Mouse (Mus musculus): ENCODE data around the gene Maneal.

The Maneal gene

DNA sequence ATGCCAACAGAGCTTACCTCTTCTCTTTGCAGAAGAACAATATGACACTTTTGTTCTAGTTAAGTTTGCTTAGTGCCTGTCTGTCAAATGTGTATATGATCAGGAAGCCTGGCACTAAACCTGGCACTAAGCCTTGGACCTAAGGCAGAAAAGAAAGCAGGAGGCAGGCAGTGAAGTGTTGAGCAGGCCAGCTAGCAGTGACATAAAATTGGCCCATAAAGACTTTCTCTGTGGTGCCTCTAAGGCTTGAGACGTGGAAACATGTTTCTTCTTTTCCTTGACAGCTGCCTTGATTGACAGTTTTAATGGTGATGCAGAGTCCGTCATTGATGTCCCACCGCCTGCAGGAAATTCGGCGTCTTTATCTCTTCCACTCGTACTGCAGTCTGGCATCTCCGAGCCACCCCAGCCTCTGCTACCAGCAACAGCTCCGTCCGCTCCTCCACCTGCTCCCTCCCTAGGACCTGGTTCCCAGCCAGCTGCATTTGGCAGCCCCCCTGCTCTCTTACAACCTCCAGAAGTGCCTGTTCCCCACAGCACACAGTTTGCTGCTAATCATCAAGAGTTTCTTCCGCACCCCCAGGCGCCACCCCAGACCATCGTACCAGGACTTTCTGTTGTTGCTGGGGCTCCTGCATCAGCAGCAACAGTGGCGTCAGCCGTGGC, 23.8 kb downstream of the Maneal start:
- Histone ChIP-seq H3K4me3 (replicated peaks; ENCODE audit: low read length) (no peak overlapping the region), H3K36me3 (ENCODE audit: insufficient read depth, low read length) (peaks cover 74% of the 10 kb centered on the region), H3K4me1 (replicated peaks; ENCODE audit: low read depth, low read length) (peaks cover 23% of the 10 kb centered on the region), H3K9me3 (ENCODE audit: low read length) (no peaks in the 10 kb centered on the region), H3K27me3 (ENCODE audit: insufficient read depth, low read length) (no peaks in the 10 kb centered on the region)
- TF ChIP-seq CTCF (conservative IDR thresholded peaks at IDR 0.05; ENCODE audit: low read length) (no peak), POU5F1 (IDR thresholded peaks at IDR 0.05; ENCODE audit: borderline replicate concordance, low read length) (no peak), NANOG (IDR thresholded peaks at IDR 0.05; ENCODE audit: borderline replicate concordance, low read length) (no peak)

DNA sequence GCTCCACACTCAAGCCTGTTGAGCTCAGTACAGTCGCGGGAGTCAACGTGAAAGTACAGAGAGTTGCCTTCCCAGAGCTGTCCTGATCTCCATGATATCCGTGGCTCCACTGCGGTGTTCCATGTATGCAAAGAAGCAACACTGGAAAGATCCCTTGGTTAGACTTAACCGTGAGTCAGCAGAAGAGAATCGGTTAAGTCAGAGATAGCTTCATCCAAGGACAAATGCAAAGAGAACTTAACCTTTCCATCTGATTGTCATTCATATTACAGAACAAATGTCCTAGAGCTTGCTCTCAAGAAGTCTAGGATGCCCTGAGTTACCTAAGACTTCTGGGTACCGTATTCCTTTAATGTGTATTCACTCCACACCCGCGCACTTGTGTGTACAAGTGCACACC, 29.2 kb downstream of the Maneal start:
- TF ChIP-seq POU5F1 (IDR thresholded peaks at IDR 0.05; ENCODE audit: borderline replicate concordance, low read length) (no peak), NANOG (IDR thresholded peaks at IDR 0.05; ENCODE audit: borderline replicate concordance, low read length) (no peak), CTCF (conservative IDR thresholded peaks at IDR 0.05; ENCODE audit: low read length) (no peak)
- H3K36me3 ChIP-seq (ENCODE audit: insufficient read depth, low read length): peaks cover 53% of the 10 kb centered on the region
- H3K27me3 ChIP-seq (ENCODE audit: insufficient read depth, low read length): no peaks in the 10 kb centered on the region
- no peak overlapping the region for H3K4me3 ChIP-seq (replicated peaks; ENCODE audit: low read length)
- peaks cover 57% of the 10 kb centered on the region for H3K4me1 ChIP-seq (replicated peaks; ENCODE audit: low read depth, low read length)
- no peaks in the 10 kb centered on the region for H3K9me3 ChIP-seq (ENCODE audit: low read length)

DNA sequence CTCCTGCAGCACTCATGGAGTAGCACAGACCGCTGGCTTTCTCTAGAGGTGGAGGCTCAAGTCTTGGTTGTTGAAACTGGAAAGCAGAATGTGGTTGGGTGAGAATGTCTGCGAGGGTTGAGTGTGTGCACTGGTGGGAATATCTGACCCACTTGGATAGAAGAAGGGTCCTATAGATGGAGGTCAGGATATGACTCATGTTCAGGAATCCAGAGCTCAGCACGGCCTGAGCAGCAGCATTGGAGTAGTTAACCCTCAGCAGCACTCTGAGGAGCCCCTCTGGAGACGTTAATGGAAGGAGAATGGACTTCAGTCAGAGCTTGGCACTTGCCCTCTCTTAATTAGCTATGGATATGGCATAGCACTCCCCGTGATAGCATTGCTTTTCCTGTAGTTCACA, 32.3 kb downstream of the Maneal start:
- no peak overlapping the region for H3K4me3 ChIP-seq (replicated peaks; ENCODE audit: low read length)
- peaks cover 78% of the 10 kb centered on the region for H3K4me1 ChIP-seq (replicated peaks; ENCODE audit: low read depth, low read length)
- no peaks in the 10 kb centered on the region for H3K27me3 ChIP-seq (ENCODE audit: insufficient read depth, low read length)
- H3K9me3 ChIP-seq (ENCODE audit: low read length): no peaks in the 10 kb centered on the region
- no peak for TF ChIP-seq POU5F1 (IDR thresholded peaks at IDR 0.05; ENCODE audit: borderline replicate concordance, low read length)
- TF ChIP-seq CTCF (conservative IDR thresholded peaks at IDR 0.05; ENCODE audit: low read length): no peak
- TF ChIP-seq NANOG (IDR thresholded peaks at IDR 0.05; ENCODE audit: borderline replicate concordance, low read length): no peak
- peaks cover 38% of the 10 kb centered on the region for H3K36me3 ChIP-seq (ENCODE audit: insufficient read depth, low read length)

DNA sequence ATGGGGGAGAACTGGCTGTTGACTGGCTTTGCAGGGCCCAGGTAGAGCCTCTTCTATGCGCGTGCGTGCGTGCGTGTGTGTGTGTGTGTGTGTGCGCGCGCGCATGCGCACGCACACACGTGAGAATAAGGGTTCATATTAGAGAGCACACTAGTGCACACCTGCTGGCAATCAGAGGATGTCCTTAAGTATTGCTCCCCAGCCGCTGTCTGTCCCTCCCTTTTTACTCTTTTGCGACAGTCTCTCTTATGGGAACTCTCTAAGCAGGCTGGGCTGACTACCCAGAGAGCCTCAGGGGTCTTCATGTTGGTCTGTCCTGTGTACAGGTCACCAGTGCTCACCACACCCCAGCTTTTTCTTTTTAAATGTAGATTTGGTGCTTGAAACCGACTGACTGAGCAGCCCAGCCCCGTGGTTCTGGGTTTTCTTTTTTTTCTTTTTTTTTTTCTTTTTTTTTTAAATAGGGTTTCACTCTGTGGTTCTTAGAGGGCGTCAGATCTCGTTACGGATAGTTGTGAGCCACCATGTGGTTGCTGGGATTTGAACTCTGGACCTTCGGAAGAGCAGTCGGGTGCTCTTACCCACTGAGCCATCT, 36.5 kb downstream of the Maneal start:
- H3K27me3 ChIP-seq (ENCODE audit: insufficient read depth, low read length): no peaks in the 10 kb centered on the region
- peaks cover 63% of the 10 kb centered on the region for H3K4me1 ChIP-seq (replicated peaks; ENCODE audit: low read depth, low read length)
- H3K36me3 ChIP-seq (ENCODE audit: insufficient read depth, low read length): peaks cover 65% of the 10 kb centered on the region
- TF ChIP-seq POU5F1 (IDR thresholded peaks at IDR 0.05; ENCODE audit: borderline replicate concordance, low read length): no peak
- no peak for TF ChIP-seq CTCF (conservative IDR thresholded peaks at IDR 0.05; ENCODE audit: low read length)
- no peak for TF ChIP-seq NANOG (IDR thresholded peaks at IDR 0.05; ENCODE audit: borderline replicate concordance, low read length)
- peak overlapping the region; percentile 68 for H3K4me3 ChIP-seq (replicated peaks; ENCODE audit: low read length)
- no peaks in the 10 kb centered on the region for H3K9me3 ChIP-seq (ENCODE audit: low read length)

DNA sequence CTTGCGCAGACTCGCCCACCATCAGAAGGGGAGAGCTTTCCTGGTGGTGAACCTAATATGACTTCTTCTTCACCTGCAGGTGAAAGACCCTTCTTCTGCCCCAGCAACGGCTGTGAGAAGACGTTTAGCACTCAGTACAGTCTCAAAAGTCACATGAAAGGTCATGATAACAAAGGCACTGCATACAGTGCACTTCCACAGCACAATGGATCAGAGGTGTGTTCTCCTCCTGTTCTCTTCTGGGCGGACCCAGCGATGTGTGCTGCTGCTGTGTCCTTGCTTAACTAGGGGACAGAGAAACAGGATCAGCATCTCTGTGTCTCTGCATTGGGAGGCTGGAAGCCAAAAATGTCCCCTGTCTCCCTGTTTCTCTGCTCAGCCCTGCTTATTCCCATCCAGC, 37.0 kb downstream of the Maneal start:
- H3K9me3 ChIP-seq (ENCODE audit: low read length): no peaks in the 10 kb centered on the region
- peaks cover 66% of the 10 kb centered on the region for H3K36me3 ChIP-seq (ENCODE audit: insufficient read depth, low read length)
- peaks cover 64% of the 10 kb centered on the region for H3K4me1 ChIP-seq (replicated peaks; ENCODE audit: low read depth, low read length)
- peak overlapping the region; percentile 68 for H3K4me3 ChIP-seq (replicated peaks; ENCODE audit: low read length)
- no peaks in the 10 kb centered on the region for H3K27me3 ChIP-seq (ENCODE audit: insufficient read depth, low read length)
- TF ChIP-seq NANOG (IDR thresholded peaks at IDR 0.05; ENCODE audit: borderline replicate concordance, low read length) (peak; percentile 65), POU5F1 (IDR thresholded peaks at IDR 0.05; ENCODE audit: borderline replicate concordance, low read length) (no peak), CTCF (conservative IDR thresholded peaks at IDR 0.05; ENCODE audit: low read length) (no peak)

DNA sequence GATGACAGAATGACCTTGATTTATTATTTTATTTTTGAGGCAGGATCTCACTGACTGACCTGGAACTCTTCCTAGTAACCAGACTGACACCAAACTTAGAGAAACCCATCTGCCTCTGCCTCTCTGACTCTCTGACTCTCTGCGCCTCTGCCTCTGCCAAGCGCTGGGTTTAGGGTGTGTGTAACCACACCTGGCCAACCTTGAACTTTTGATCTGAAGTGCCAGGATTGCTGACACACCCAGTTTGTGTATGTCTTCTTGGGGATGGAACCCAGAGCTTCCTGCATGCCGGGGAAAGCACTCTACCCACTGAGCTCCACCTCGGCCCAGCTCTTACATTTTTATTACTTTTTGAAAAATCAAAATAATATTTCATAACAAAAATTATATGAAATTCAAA, 43.1 kb downstream of the Maneal start:
- H3K9me3 ChIP-seq (ENCODE audit: low read length): no peaks in the 10 kb centered on the region
- no peak for TF ChIP-seq NANOG (IDR thresholded peaks at IDR 0.05; ENCODE audit: borderline replicate concordance, low read length)
- TF ChIP-seq POU5F1 (IDR thresholded peaks at IDR 0.05; ENCODE audit: borderline replicate concordance, low read length): no peak
- TF ChIP-seq CTCF (conservative IDR thresholded peaks at IDR 0.05; ENCODE audit: low read length): no peak

DNA sequence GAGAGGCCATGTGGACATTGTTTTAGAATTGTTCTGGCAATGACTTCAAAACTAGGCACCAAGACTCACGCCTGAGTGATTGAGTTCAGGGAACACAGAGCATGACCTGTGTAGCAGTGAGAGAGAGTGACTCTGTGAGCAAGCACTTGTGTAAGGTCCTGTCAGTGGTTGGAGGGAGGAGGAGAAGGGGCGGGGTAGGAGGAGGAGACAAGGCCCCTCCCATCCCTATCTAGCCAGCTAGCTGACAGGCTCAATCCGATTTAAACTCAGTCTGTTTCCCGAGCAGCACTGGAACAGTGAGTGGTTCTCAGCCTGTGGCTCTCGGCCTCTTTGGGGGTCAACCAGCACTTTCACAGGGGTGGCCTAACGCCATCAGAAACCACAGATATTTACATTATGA, 44.2 kb downstream of the Maneal start:
- Histone ChIP-seq H3K4me1 (replicated peaks; ENCODE audit: low read depth, low read length) (peaks cover 64% of the 10 kb centered on the region), H3K27me3 (ENCODE audit: insufficient read depth, low read length) (no peaks in the 10 kb centered on the region), H3K36me3 (ENCODE audit: insufficient read depth, low read length) (peaks cover 66% of the 10 kb centered on the region), H3K4me3 (replicated peaks; ENCODE audit: low read length) (0 out of 2 replicates have a peak overlapping the region, but pooled peaks have one; percentile 32), H3K9me3 (ENCODE audit: low read length) (no peaks in the 10 kb centered on the region)
- no peak for TF ChIP-seq POU5F1 (IDR thresholded peaks at IDR 0.05; ENCODE audit: borderline replicate concordance, low read length)
- TF ChIP-seq CTCF (conservative IDR thresholded peaks at IDR 0.05; ENCODE audit: low read length): no peak
- TF ChIP-seq NANOG (IDR thresholded peaks at IDR 0.05; ENCODE audit: borderline replicate concordance, low read length): no peak

More for the DNA sequence above, 43.1 kb downstream of the Maneal start:
- Histone ChIP-seq H3K4me1 (replicated peaks; ENCODE audit: low read depth, low read length) (peaks cover 65% of the 10 kb centered on the region), H3K4me3 (replicated peaks; ENCODE audit: low read length) (no peak overlapping the region), H3K27me3 (ENCODE audit: insufficient read depth, low read length) (no peaks in the 10 kb centered on the region), H3K36me3 (ENCODE audit: insufficient read depth, low read length) (peaks cover 66% of the 10 kb centered on the region)

DNA sequence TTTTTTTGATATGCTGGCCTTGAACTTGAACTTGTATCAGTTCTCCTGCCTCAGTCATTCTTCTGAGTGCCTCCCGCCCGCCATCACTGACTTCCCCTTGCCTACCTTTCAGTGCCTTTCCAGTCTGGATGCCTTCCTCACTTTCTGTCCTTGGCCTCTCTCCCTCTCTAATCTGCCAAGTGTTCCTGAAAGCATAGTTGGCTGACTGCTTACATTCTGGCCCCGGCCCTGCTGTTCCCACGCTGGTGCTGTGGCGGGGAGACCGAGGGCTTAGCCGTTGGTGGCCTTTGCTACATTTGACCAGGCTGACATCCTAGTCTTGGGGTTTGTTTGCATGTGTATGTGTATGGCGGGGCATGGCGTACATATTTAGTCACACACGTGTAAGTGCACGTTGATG, 46.1 kb downstream of the Maneal start:
- Histone ChIP-seq H3K36me3 (ENCODE audit: insufficient read depth, low read length) (peaks cover 62% of the 10 kb centered on the region), H3K4me3 (replicated peaks; ENCODE audit: low read length) (peak overlapping the region; percentile 43), H3K4me1 (replicated peaks; ENCODE audit: low read depth, low read length) (peaks cover 71% of the 10 kb centered on the region), H3K27me3 (ENCODE audit: insufficient read depth, low read length) (no peaks in the 10 kb centered on the region), H3K9me3 (ENCODE audit: low read length) (no peaks in the 10 kb centered on the region)
- TF ChIP-seq NANOG (IDR thresholded peaks at IDR 0.05; ENCODE audit: borderline replicate concordance, low read length): no peak
- TF ChIP-seq POU5F1 (IDR thresholded peaks at IDR 0.05; ENCODE audit: borderline replicate concordance, low read length): no peak
- TF ChIP-seq CTCF (conservative IDR thresholded peaks at IDR 0.05; ENCODE audit: low read length): no peak
